Mouse (Mus musculus): ENCODE results near the gene Plcb4.
"Not testable (repeated sequence)": the region's sequence is repeated elsewhere in the genome, so short reads cannot be mapped to it uniquely, and the experiment has no call there.

Plcb4 gene

DNA sequence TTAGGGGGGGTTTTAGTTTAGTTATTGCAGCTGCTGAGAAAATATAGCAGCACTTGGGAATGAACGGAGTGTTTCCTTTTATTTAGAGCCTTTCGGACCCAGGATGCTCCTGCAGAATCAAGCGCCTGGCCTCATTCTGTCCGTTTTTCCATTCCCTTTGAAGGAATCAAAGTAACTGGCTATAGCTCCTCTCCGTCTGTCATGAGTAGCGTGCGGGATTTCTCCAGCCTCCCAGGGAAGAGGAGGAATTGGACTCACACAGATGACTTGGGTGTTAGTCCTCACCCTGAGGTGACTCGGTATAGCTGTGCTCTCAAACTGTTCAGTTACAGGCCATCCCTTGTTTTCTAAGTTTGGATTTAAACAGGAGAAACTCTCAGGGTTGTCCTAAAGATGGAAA is 14.8 kb downstream of the Plcb4 start:
- no peak for DNase-seq (ENCODE audit: low read depth, low spot score)

DNA sequence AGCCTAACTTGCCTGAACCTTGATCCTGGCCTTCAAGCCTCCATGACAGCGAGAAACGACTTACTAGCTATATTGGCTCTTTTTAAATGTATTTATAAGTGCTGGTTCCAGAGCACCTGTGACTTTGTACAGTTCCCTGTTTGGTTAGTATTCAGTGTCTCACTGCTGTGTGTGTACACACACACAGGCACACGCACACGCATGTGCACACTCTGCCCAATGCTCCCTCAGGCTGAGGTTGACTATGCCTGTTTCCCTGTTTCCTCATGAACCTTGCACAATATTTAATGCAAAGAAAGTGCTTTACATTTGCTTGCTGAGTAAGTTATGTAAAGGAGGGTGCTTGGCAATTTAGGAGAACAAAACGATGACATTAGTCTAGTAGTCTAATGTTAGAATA is 16.5 kb downstream of the Plcb4 start:
- no peak for DNase-seq (ENCODE audit: low read depth, low spot score)

DNA sequence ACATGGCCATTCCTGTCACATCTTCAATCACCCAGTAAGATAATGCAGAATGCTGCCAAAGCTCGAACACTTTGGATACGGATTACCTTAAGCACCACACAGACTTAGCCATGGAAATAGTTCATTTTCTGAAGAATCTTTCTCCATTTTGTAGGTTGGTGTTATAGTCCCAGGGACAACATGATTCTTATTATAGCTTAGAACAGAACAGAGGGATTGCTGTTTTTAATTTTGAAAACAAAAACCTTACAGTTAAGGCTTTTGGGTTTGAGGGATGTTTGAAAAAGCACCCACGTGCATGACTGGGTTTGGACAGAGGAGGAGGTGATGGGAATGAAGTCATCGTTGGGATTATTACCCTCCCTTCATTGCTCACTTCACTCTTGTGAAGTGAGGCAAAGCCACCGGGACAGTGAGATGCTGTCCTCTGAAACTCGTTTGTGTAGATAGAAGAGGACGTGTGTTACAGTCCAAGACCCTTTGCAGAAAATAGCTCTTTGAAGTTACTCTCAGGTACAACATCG is 18.2 kb downstream of the Plcb4 start:
- no peak for DNase-seq (ENCODE audit: low read depth, low spot score)

DNA sequence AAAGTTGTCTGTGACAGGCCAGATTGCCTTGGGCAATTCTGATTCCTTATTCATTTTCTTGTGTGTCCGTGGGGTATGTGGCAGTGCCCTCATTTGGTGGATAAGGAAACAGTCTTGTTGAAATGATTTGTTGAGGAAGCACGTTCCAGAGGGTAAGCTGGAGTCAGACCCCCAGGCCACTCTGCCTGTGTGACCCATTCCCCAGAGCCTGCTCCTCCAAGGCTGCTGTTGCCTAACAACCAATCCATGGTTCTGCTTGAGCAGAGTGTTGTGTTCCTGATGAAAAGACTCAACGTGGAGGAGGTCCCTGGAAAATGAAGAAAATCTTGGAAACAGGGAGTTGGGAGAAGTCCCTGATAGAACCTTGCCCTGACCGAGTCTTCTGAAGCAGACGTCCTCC is 18.8 kb downstream of the Plcb4 start:
- no peak for DNase-seq (ENCODE audit: low read depth, low spot score)

DNA sequence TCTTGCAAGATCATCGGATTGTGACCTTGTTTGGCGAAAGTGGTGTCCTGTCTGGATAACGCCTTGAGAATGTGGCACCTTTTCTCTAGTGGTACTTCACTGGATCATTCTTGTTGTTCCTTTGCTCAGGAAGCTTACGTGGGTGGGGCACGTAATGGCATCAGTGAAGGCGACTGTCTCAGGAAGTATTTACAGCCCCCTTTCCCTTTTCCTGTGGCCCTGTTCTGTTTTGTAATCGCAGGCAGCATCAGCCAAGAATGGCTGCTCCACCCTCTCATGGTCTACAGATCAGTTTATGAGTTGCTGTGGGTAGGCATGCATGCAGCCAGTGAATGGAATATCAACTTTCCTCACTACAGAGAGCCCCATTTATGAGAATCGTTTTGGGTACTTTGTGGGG is 21.2 kb downstream of the Plcb4 start:
- no peak for DNase-seq (ENCODE audit: low read depth, low spot score)

DNA sequence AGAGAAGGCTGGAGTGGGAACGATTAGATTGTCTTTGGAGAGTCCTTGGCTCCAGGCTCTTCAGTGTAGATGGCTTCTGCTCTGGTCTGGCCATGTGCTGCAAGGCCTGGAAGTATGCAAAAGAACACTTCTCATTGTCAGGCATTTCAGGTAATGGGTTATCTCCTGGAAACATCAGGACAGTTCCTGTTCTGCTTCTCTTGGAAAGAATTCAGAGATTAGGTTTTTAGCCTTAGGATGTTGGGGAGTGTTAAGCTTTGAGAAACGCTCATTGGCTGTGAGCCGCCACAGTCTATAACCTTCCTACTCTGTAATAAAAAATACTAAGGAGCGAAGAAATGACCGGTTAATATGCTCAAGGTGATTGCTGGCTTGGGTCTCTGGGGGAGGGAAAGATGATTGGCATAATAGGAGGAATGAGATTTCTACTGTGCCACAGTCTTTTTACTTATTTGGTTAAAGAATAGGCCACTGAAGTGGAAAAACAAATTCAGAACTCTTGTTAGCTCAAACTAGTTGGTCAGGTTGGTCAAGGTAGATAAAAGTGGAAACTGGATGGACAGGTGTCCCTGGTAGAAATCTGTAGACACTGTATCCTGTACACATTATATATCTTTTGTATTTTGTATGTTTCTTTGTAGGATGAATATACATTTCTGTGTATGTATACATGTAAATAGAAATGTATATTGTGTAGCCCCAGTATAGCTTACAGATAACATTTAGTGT is 21.8 kb downstream of the Plcb4 start:
- no peak for DNase-seq (ENCODE audit: low read depth, low spot score)

DNA sequence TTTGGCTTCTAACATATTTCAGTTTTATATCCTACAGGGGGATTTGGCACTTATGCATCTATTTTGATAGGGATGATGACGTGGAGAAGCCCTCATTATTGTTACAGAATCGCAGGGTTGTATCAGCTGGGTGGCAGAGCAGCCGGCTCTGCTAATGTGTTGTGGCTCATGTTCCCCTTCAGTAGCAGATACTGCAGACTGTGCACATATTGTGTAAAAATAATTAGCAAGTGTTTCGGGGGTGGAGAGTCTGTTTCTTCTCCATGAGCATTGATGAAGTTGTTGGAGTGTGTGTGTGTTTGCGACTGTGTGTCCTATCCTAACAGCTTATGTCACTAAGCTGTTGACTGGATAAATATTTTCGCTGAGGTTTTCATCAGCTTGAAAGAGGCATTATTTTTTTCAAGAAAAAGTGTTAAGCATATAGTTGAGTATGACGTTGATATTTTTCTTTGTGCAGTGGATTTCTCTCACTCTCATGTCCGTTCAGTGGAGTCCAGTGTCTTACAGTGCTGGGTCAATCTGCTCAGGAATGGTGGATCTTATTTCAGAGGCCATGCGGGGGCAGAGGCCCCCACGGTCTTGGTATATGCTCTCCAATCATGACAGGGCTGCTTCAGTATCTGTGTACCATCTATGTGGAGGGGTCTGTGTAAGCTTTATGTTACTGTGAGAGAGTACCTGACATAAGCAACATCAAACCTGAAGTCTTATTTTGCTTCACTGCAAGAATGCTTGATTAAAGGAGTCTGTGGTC is 25.1 kb downstream of the Plcb4 start:
- no peak for DNase-seq (ENCODE audit: low read depth, low spot score)

DNA sequence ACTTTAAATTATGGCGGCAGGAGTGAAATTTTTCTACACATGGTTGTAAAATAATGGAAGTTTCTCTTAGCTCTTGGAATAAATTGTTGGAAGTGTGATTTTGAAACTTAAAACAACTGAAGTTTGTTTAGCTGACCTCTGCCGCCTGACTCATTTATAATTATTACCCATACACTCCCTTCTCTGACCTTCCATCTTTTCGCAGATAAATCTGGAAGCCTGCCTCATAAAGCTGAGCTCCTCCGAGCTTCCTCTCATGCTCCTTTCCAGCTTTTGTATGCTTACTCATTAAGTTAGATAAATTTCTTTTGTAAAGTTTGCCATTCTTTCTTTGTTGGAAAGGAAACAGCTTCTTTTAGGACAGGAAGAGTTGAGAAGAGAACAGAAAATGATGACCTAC is 27.9 kb downstream of the Plcb4 start:
- DNase-seq (ENCODE audit: low read depth, low spot score), result no peak

DNA sequence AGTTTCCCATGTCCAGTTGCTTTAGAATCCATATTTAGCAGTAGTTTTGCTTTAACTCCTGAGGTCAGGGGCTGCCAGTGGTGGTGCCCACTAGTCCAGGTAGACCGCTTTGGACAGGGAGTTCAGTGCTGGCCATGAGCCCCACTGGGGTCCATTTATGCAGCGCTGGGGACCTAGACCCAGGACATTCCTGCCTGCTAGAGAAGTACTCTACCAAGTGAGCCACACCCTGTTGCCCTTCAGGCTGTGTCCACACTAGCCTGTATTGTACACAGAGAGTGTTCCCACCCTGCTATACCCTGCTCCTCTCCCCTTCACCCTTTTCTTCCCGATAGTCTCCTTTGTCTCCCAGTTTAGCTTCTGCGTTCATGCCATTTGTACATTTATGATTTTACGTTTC is 28.8 kb downstream of the Plcb4 start:
- no peak for DNase-seq (ENCODE audit: low read depth, low spot score)

DNA sequence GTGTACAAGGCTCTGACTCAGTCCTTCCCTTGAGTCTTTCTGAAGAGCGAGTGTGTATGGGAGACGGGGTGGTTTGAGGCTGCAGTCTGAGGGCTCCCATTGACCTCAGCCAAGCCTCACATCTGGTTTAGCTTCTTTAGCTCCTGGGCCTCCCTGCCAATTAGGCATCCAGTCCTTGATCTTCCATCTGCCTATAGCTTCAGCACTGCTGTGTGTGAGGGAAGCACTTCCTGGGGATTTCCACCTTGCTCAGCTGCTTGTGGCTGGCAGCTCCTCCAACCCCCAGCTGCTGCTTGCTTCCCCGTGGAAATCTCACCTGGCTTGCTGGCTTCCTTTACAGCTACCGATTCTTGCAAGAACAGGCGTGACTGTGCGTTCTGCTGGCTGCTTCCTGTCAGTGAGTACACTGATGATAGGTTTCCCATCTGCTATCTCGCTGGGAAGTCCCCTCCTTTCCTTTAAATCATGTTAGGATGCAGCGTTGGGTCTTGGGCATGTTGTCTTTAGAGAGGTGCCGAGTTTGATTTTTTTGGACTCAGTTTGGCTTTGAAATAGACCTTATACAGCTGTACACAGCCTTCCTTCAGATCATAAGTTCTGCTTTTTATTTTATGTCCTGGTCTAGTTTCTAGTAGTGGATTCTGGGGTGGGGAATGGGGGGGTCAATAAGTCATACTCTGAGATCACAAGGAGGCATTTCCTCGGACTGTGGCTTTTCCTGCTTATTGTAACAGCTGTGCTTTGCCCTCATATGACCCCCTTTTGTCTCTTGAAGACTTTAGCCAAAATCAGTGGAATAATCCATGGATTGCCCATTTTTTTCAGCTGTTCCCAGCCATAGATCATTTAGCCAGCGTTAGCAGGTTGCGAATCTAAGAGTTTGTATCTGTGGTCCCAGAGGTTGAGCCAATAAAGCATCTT is 34.0 kb downstream of the Plcb4 start:
- DNase-seq (ENCODE audit: low read depth, low spot score), result peak; percentile 10

DNA sequence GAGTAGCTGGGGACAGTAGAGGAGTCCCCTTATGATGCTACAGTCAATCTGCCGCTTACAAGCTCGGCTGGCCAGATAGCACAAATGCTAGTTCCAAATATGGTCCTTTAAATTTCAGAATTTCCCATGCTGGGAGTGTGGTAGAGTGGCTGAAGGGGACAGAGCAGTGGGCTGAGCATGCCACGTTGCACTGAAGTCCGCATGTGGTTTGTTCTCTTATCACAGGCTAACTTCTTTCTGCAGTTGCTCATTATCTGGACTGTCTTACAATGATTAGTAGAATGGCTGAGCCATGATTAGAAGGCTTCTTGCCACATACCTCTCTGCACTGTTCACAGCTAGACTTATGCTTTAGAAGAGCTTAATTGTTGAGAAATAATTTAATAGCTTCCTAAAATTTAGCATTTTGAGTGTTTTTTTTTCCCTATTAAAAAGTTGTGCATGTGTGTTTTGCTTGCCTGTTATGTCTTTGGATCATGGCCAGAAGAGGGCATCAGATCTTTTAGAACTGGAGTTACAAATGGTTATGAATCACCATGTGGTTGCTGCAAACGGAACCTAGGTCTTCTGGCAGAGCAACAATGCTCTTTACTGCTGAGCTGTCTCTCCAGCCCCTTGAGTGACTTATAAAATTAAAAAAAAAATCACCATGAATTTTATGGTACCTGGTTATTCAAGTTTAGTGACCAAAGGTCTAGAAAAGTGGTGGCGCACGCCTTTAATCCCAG is 42.0 kb downstream of the Plcb4 start:
- DNase-seq (ENCODE audit: low read depth, low spot score), result no peak

DNA sequence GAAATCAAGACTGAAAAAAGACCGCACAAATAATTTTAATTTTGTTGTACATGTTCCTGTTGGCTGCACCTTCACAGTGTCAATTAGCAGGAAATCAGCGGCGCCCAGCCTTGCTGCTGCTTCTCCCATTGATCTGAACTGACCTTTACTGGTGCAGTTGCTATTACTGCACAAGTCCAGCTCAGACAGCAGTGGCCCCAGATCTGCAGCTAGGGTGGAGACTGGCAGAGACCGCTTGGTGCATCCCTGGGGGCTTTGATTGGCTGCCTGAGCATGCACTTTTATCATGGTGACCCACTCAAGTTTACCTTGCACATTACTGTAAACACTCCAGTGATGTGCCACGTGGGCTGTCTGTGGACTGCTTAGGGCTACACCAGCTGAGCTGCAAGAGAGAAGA is 45.9 kb downstream of the Plcb4 start:
- DNase-seq (ENCODE audit: low read depth, low spot score), result no peak

DNA sequence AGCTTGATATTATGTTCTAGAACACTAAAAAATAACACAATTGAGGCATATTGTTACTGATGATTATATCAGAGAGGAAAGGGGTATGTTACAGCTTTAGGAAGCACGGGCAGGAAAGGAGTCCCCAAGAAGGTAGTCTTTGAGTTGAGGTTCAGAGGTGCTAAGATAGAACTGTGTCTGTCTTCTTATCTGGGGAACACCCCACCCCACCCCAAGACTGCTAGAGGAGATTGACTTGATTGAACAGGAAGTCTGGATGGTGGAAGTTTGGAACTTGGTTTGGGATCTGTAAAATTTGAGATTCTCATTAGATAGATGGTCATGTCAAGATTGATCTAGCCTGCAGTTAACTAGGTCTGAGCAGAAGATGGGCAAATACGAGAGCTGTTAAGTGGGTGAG is 48.5 kb downstream of the Plcb4 start:
- DNase-seq (ENCODE audit: low read depth, low spot score), result no peak

DNA sequence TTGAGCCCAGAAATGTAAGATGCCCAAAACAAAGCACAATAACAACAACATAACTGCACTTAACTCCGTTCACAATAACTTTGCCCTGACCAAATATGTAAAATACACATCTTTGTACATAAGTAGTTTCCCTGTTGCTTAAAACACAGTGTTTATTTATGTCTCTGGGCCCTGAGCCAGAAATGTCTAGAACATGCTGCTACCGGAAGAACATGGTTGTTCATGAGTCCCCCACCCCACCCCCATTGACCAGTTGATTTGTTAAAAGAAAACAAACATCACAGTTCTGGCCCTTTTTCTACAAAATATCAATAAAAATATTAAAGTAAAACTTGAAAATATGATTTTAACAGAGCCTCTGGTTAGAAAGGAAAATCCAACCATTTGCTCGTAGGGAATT is 49.6 kb downstream of the Plcb4 start:
- no peak for DNase-seq (ENCODE audit: low read depth, low spot score)

DNA sequence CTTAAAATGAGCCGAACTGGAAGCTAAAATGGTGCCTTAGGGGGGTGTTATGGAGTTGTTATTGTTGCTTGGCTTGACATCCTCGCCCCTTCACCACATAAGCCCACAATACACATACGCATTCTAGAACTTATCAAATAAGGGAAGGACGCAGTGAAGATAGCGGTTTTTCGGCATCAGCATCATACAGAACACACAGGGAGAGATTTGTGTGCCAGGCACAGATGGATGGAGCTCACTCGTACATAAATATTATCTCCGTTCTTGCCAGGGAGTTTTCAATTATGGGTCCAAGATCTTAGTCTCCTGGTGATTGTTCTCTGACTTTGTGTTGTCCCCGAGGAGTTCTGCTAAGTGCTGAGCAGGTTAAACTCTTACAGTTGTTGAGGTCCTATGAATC is 50.0 kb downstream of the Plcb4 start:
- no peak for DNase-seq (ENCODE audit: low read depth, low spot score)

DNA sequence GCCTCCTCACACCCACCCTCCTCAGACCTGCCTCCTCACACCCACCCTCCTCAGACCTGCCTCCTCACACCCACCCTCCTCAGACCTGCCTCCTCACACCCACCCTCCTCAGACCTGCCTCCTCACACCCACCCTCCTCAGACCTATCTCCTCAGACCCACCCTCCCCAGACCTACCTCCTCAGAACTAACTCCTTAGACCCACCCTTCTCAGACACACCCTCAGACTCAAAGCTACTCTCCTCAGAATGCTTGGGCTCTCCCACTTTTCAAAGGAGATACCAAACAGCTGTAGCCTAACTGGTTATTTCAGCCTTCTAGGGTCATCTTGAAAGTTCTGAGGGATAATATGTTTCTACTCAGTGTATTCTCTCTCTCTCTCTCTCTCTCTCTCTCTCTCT is 50.9 kb downstream of the Plcb4 start:
- DNase-seq (ENCODE audit: low read depth, low spot score), result not testable (repeated sequence)

DNA sequence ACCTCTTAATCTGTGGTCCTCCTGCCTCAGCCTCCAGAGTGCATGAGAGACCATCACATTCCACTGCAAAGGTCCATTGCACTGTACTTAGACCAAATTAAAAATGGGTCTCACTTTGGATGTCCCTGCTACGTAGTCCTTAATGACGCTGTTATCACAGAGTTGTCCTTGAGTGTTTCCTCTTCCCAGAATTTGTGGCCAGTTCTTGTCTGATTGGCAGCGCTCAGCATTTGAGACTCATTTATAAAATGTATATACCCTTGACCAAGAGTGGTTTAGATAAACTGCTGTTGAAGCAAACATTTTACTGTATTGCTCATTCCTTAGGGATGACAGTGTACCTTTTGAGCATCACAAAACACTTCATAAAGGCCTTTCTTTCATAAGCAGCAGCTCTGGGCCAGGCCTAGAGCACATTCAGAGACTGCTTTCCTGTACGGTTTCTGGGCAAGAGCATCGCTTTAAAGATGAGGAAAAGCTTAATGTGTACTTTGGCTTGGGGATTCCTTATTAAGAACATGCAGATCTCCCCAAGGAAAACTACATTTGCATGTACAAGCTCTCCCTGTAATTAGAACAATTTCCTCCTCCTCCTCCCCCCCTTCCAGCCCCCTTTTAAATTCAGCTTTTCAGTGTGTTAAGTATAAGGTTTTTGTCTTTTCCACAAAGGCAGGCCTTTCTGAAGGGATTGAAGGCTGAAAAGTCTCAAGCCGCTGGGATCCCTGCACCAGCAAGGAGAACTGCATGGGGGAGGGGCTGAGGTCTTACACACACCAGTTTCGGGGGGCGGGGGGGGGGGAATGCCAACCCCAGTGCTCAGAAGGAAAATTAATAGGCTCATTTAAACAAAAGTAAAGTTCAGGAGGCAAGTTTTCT is 52.5 kb downstream of the Plcb4 start:
- DNase-seq (ENCODE audit: low read depth, low spot score), result no peak

DNA sequence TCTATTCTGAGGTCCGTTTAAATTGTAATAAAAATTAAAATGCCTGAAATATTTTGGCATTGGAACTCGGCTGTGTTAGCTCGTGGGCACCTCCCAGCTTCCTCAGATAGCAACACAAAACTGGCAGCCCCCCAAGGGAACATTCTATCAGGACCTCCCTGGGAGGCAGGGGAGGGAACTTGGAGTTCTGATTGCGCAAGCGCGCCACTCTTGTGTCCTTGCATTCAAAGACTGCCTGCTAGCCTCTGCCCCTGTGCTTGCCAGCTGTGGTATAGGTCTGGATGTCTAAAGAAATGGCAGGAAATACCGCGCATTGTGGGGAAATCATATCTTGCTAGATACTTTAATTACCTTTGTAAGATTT is 53.1 kb downstream of the Plcb4 start:
- no peak for DNase-seq (ENCODE audit: low read depth, low spot score)

DNA sequence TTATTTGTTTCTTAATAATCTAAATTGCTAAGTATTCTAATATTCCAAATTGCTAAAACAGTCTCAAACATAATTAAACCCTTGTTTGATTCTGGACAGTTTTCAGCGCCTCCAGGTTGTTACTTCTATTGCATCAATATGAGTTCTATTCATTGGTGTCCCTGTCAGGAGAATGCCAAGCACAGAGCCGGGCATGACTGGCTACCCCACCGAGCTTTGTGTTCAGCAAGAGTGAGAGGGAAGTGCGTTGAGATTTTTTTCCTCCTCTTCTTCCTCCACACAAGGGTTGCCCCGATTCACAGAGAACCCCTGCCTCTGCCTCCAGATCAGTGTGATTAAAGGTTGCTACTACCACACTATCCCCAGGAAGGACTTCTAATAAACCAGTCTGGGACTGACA is 53.5 kb downstream of the Plcb4 start:
- DNase-seq (ENCODE audit: low read depth, low spot score), result no peak

DNA sequence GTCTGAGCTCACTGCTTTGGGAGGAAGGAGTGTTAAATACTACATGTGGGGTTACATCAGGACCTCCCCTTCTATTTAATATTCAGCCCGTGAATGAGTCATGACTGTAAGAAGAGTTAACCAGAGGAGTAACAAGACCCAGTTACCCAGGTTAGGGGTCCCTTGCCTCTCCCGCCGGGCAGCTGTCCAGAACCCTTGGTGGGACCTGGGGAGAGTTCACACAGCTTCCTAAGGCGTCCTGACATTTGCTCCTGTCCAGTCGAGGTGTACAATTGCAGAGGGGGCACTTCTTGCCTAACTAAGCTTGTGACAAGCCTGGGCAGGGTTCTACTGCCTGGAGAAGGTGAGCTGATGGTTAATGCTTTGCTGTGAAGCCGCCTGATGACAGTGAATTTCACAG is 54.1 kb downstream of the Plcb4 start:
- DNase-seq (ENCODE audit: low read depth, low spot score), result no peak

DNA sequence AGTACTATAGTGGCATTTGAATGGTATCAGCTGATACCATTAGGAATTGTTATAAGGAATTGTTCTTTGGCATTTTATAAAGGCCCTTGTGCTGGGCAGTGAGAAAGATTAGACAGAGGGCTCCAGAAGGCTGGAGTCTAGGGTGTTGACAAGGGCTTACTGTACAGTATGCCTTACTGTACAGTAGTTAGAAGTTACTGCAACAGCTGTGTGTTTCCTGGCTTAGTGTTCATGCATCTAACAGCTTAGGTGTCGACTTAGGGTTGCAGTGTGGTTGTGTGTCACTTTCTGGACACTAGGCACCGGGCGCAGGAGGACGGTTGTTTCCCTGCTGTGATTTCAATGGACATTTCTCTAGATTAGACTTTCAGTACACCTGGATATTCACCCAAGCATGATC is 57.4 kb downstream of the Plcb4 start:
- no peak for DNase-seq (ENCODE audit: low read depth, low spot score)

Data from CD4-positive helper T cell, adult 2 months (primary cell).